Mouse (Mus musculus) midbrain, embryonic 14.5 days (tissue): ENCODE data around the gene Kdm2a. TPM values are rescaled to one million over a fixed set of nuclear protein-coding genes. Genes with fewer than 3 reads are reported as not detected.

ENCODE experiments used
- ATAC-seq: fragments of 200-750 bp; cut with Nextera tagmentation; 2 replicates; pipeline ENCODE4 v1.8.0; 2017; ENCODE audit warnings: moderate number of reproducible peaks, moderate library complexity; ENCODE audit not compliant: low FRiP score, low TSS enrichment
- DNase-seq: peaks from one replicate; pipeline ENCODE4 v3.0.0-alpha.2; 2015
- H3K27ac ChIP-seq: fragments of 300-500 bp; sonication (generic); replicated peaks from 2 replicates; pipeline ENCODE4 v1.5.1; 2014; ENCODE audit warnings: mild to moderate bottlenecking, low read depth, low read length, moderate library complexity
- H3K27me3 ChIP-seq: fragments of 300-500 bp; sonication (generic); 2 replicates; pipeline ENCODE4 v1.6.1; 2014; ENCODE audit warnings: low read length, control low read depth, mixed read lengths; ENCODE audit not compliant: control insufficient read depth, insufficient read depth
- H3K36me3 ChIP-seq: fragments of 300-500 bp; sonication (generic); 2 replicates; pipeline ENCODE4 v1.6.1; 2014; ENCODE audit warnings: low read length, control low read depth; ENCODE audit not compliant: control insufficient read depth, insufficient read depth
- H3K4me1 ChIP-seq: fragments of 300-500 bp; sonication (generic); 2 replicates; pipeline ENCODE4 v1.6.1; 2014; ENCODE audit warnings: mild to moderate bottlenecking, antibody characterized with exemption, low read length, control low read depth; ENCODE audit not compliant: control insufficient read depth, insufficient read depth
- H3K4me2 ChIP-seq: fragments of 300-500 bp; sonication (generic); 2 replicates; pipeline ENCODE4 v1.6.1; 2014; ENCODE audit warnings: mild to moderate bottlenecking, low read length, moderate library complexity
- H3K4me3 ChIP-seq: fragments of 300-500 bp; sonication (generic); replicated peaks from 2 replicates; pipeline ENCODE4 v1.5.1; 2014; ENCODE audit warnings: low read depth, low read length
- H3K9ac ChIP-seq: fragments of 300-500 bp; sonication (generic); replicated peaks from 2 replicates; pipeline ENCODE4 v1.6.1; 2014; ENCODE audit warnings: mild to moderate bottlenecking, low read length, moderate library complexity
- H3K9me3 ChIP-seq: fragments of 300-500 bp; sonication (generic); 2 replicates; pipeline ENCODE4 v1.6.1; 2016; ENCODE audit warnings: low read length, control low read depth, mixed read lengths; ENCODE audit not compliant: control insufficient read depth
- WGBS: fragments of 180-500 bp; shearing (Covaris S2); extraction: QIAGEN DNeasy Blood & Tissue Kit; methylation state at CpG from one replicate; pipeline ENCODE4 v1.1.7; 2014; 5-methylcytosine and 5-hydroxymethylcytosine counted together
- polyA plus RNA-seq: library from polyadenylated mRNA; unstranded; fragments of >200 nt; fragmentation: Nextera tagmentation; extraction: Ambion mirVana; gene quantifications from 2 replicates; pipeline ENCODE4 v1.2.1, GENCODE M21; 2014

Gene Kdm2a
- 29.2 and 43.9 TPM in 2 replicates for polyA plus RNA-seq

DNA sequence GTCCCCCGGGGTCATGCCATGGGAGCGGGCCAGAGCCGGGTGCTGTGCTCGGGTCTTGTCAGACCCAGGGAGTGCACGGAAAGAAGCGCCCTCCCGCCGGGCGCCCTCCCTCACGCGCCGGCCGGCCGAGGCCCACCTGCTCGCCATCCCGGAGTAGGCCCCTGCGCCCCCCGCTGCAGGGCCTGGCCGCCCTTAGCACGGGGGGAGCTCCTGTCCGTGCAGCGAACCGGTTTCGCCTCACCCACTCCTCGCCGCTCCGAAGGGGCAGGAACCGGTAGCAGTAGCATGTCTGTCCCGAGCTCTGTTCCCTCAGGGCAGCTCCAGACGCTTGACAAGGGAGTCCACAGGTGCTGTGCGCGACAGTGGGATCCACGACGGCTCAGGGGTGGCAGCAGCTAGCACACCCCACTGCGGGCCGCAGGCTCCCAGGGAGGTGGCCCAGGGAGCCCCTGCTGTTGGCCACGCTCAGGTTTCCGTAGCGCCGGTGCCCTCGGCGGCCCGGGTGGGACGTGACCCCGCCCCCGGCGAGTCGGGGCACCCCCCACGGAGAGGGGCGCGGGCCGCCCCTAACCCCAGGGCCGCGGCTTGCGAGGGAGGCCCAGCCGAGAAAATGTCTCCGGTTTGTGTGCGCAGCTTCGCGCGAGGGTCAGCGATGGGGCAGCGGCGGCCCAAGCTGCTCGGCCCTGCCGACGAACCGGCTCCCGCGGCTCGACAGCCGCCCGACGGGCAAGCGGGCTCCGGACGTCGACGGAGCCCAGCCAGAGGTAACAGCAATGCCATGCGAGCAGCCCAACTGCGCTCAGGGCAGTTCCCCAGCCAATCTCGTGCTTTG, at the start of gene Kdm2a:
Gene Kdm2a (minus strand): TSS at position 488 of the 832 bp plus-strand sequence.
- Histone ChIP-seq H3K27me3 (no peaks in the 10 kb centered on the region), H3K9ac (peak within 1 kb of the TSS; percentile 73), H3K36me3 (no peaks in the 10 kb centered on the region; the same call in 1 of the 2 replicates), H3K9me3 (no peaks in the 10 kb centered on the region), H3K4me2 (peak within 1 kb of the TSS; percentile 90), H3K4me1 (peaks cover 26% of the 10 kb centered on the region), H3K27ac (peak within 1 kb of the TSS; percentile 91), H3K4me3 (peak within 1 kb of the TSS; percentile 99)
- peak; percentile 73 for DNase-seq
- peak; percentile 67 for ATAC-seq
- WGBS, result 1% methylated on average over 81 of the region's 82 CpGs

GRCm38 (mm10) chr19:4447445-4447844, 49.4 kb upstream of the Kdm2a start:
- no peak for DNase-seq
- WGBS, result 94% methylated on average over 9 of the region's 9 CpGs

DNA sequence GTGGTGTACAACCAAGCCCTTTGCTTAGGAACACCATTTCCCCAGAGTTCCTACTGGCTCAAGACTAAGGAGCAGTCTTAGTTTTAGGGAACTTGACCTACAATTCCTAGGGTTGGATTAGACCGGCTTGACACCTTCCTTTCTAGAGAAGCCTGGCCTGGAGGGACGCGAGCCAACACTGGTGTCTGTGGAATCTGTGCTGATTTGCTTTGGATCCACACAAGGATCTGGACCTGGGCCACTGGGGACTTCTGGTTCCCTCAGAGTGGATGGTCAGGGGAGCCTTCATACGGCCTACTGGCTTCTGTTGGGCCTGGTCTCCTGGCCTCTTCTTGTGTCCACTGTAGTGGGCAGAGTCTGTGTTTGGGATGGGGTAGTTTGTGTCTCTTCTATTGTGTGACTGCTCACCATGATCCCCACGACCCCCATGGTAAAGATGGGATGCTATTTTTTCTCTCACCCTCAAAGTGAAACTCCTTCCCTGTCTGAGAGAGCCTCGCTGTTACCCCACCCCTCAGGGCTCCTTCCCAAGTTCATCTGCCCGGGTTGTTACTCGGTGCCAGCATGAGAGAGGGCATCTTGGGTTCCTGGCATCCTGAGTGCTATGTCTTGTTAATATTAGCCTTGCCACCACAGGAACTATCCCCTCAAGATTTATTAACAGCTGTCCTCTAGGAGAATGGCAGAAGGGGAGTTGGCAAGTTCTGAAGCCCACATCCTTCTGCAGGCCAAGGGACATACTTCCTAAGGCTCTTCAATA, 48.8 kb upstream of the Kdm2a start:
- Histone ChIP-seq H3K4me2 (no peak overlapping the region), H3K4me3 (no peak overlapping the region), H3K27ac (no peak overlapping the region), H3K4me1 (no peaks in the 10 kb centered on the region), H3K9ac (no peak overlapping the region), H3K27me3 (no peaks in the 10 kb centered on the region), H3K9me3 (no peaks in the 10 kb centered on the region), H3K36me3 (no peaks in the 10 kb centered on the region)
- DNase-seq, result no peak
- no peak for ATAC-seq
- 86% methylated on average over 8 of the region's 8 CpGs for WGBS

More at GRCm38 (mm10) chr19:4447445-4447844, 49.4 kb upstream of the Kdm2a start:
- Histone ChIP-seq H3K27ac (no peak overlapping the region), H3K4me2 (no peak overlapping the region), H3K36me3 (no peaks in the 10 kb centered on the region), H3K27me3 (no peaks in the 10 kb centered on the region), H3K4me1 (no peaks in the 10 kb centered on the region), H3K4me3 (no peak overlapping the region), H3K9ac (no peak overlapping the region), H3K9me3 (no peaks in the 10 kb centered on the region)
- no peak for ATAC-seq

GRCm38 (mm10) chr19:4442408-4442807, 44.3 kb upstream of the Kdm2a start:
- Histone ChIP-seq H3K4me1 (peaks cover 8% of the 10 kb centered on the region; the same call in 1 of the 2 replicates), H3K9me3 (no peaks in the 10 kb centered on the region), H3K27ac (no peak overlapping the region), H3K9ac (no peak overlapping the region), H3K4me2 (no peak overlapping the region), H3K27me3 (0 out of 2 replicates have a peak, but pooled peaks cover 3% of the 10 kb centered on the region), H3K4me3 (no peak overlapping the region), H3K36me3 (no peaks in the 10 kb centered on the region)
- ATAC-seq (no peak), DNase-seq (peak; percentile 86)
- WGBS, result 11% methylated on average over 3 of the region's 3 CpGs

- Histone ChIP-seq H3K27ac (no peak overlapping the region), H3K9ac (no peak overlapping the region), H3K4me3 (no peak overlapping the region), H3K9me3 (no peaks in the 10 kb centered on the region), H3K4me1 (peaks cover 8% of the 10 kb centered on the region; the same call in 1 of the 2 replicates), H3K4me2 (no peak overlapping the region), H3K27me3 (0 out of 2 replicates have a peak, but pooled peaks cover 3% of the 10 kb centered on the region), H3K36me3 (no peaks in the 10 kb centered on the region)
- WGBS, result 31% methylated on average over 10 of the region's 10 CpGs
- DNase-seq (no peak), ATAC-seq (no peak)
Measured at GRCm38 (mm10) chr19:4441621-4442161, 43.6 kb upstream of the Kdm2a start.

- ATAC-seq, result no peak
- H3K4me3 ChIP-seq, result no peak overlapping the region
- no peak overlapping the region for H3K27ac ChIP-seq
- no peak overlapping the region for H3K4me2 ChIP-seq
- WGBS, result 30% methylated on average over 6 of the region's 6 CpGs
- H3K9ac ChIP-seq, result no peak overlapping the region
- no peaks in the 10 kb centered on the region for H3K36me3 ChIP-seq
- H3K4me1 ChIP-seq, result peaks cover 8% of the 10 kb centered on the region; the same call in 1 of the 2 replicates
- H3K9me3 ChIP-seq, result no peaks in the 10 kb centered on the region
- 0 out of 2 replicates have a peak, but pooled peaks cover 3% of the 10 kb centered on the region for H3K27me3 ChIP-seq
- DNase-seq, result peak; percentile 59
Measured at GRCm38 (mm10) chr19:4441090-4441591, 43.1 kb upstream of the Kdm2a start.

DNA sequence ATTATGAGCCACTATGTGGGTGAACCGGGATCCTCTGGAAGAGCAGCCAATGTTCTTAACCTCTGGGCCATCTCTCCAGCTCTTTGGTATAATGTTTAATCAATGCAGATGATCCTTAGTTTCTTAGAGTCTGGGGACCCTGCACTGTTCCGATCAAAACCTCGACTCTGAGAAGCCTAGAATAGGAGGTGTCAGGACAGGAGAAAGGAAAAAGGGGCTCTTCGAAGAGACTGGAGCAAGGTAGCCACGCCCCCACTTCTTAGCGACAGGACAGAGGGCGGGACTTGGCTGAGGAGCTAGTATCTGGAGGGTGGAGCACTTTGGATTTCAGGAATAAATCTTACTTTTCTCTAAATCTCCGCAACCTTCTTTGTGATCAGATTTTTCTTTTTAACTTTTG, 42.1 kb upstream of the Kdm2a start:
- Histone ChIP-seq H3K4me1 (peaks cover 8% of the 10 kb centered on the region; the same call in 1 of the 2 replicates), H3K27me3 (0 out of 2 replicates have a peak, but pooled peaks cover 3% of the 10 kb centered on the region), H3K4me3 (no peak overlapping the region), H3K36me3 (no peaks in the 10 kb centered on the region), H3K27ac (no peak overlapping the region), H3K9ac (no peak overlapping the region), H3K9me3 (no peaks in the 10 kb centered on the region), H3K4me2 (no peak overlapping the region)
- ATAC-seq (no peak), DNase-seq (peak; percentile 21)
- WGBS, result 10% methylated on average over 8 of the region's 8 CpGs

GRCm38 (mm10) chr19:4439161-4439801, 41.2 kb upstream of the Kdm2a start, which contains the start of gene Rhod:
TSS of gene Rhod (minus strand) at chr19:4439432.
- Histone ChIP-seq H3K27me3 (0 out of 2 replicates have a peak, but pooled peaks cover 3% of the 10 kb centered on the region), H3K27ac (no peak within 1 kb of the TSS), H3K4me2 (peak within 1 kb of the TSS; percentile 85), H3K9me3 (no peaks in the 10 kb centered on the region), H3K4me3 (peak within 1 kb of the TSS; percentile 44), H3K9ac (peak within 1 kb of the TSS; percentile 52), H3K36me3 (no peaks in the 10 kb centered on the region), H3K4me1 (peaks cover 8% of the 10 kb centered on the region; the same call in 1 of the 2 replicates)
- WGBS, result under 1% methylated on average over 51 of the region's 51 CpGs
- DNase-seq, result peak; percentile 60
- no peak for ATAC-seq
